Mouse (Mus musculus) intestine, postnatal 0 days (tissue): ENCODE measurements around the gene Fam81a. TPM values are rescaled to one million over a fixed set of nuclear protein-coding genes. Genes with fewer than 3 reads are reported as not detected.

Experiments used
- ATAC-seq: fragments of 200-750 bp; cut with Nextera tagmentation; 2 replicates; pipeline ENCODE4 v1.8.0; 2017; ENCODE audit warnings: mild to moderate bottlenecking, moderate TSS enrichment, moderate library complexity
- H3K27ac ChIP-seq: fragments of 300-500 bp; sonication (generic); 2 replicates; pipeline ENCODE4 v1.5.1; 2014; ENCODE audit warnings: mild to moderate bottlenecking, low read depth, low read length, moderate library complexity
- H3K27me3 ChIP-seq: fragments of 300-500 bp; sonication (generic); replicated peaks from 2 replicates; pipeline ENCODE4 v1.6.1; 2014; ENCODE audit warnings: low read length, mixed read lengths; ENCODE audit not compliant: control insufficient read depth, insufficient read depth
- H3K36me3 ChIP-seq: fragments of 300-500 bp; sonication (generic); 2 replicates; pipeline ENCODE4 v1.6.1; 2014; ENCODE audit warnings: mild to moderate bottlenecking, moderate library complexity; ENCODE audit not compliant: control insufficient read depth, insufficient read depth
- H3K4me1 ChIP-seq: fragments of 300-500 bp; sonication (generic); replicated peaks from 2 replicates; pipeline ENCODE4 v1.6.1; 2014; ENCODE audit warnings: antibody characterized with exemption, low read length, mixed read lengths; ENCODE audit not compliant: control insufficient read depth, insufficient read depth
- H3K4me2 ChIP-seq: fragments of 300-500 bp; sonication (generic); replicated peaks from 2 replicates; pipeline ENCODE4 v1.6.1; 2014; ENCODE audit warnings: low read depth, mild to moderate bottlenecking, moderate library complexity
- H3K4me3 ChIP-seq: fragments of 300-500 bp; sonication (generic); 2 replicates; pipeline ENCODE4 v1.5.1; 2014; ENCODE audit warnings: low read depth, low read length
- H3K9ac ChIP-seq: fragments of 300-500 bp; sonication (generic); 2 replicates; pipeline ENCODE4 v1.6.1; 2014; ENCODE audit warnings: mild to moderate bottlenecking, low read depth, low read length
- H3K9me3 ChIP-seq: fragments of 300-500 bp; sonication (generic); 2 replicates; pipeline ENCODE4 v1.6.1; 2016; ENCODE audit warnings: mixed run types; ENCODE audit not compliant: control insufficient read depth
- CTCF ChIP-seq: sonication (generic); IDR thresholded peaks from 2 replicates; pipeline ENCODE4 v1.5.1; 2016; ENCODE audit warnings: low read depth, mild to moderate bottlenecking, control low read depth, antibody characterized with exemption, moderate library complexity
- WGBS: fragments of 180-500 bp; shearing (Covaris S2); extraction: QIAGEN DNeasy Blood & Tissue Kit; methylation state at CpG from one replicate; pipeline ENCODE4 v1.1.7; 2014; 5-methylcytosine and 5-hydroxymethylcytosine counted together
- polyA plus RNA-seq: library from polyadenylated mRNA; unstranded; fragments of >200 nt; fragmentation: Nextera tagmentation; extraction: Ambion mirVana; gene quantifications from 2 replicates; pipeline ENCODE4 v1.2.1, GENCODE M21; 2015

Gene Fam81a
- polyA plus RNA-seq, 1 experiment from 2014 or later = 0.83 TPM

- ATAC-seq = no peak
- Histone ChIP-seq H3K27me3 (no peaks in the 10 kb centered on the region), H3K27ac (no peak overlapping the region), H3K36me3 (no peaks in the 10 kb centered on the region), H3K4me3 (no peak overlapping the region), H3K4me2 (no peak overlapping the region), H3K9ac (no peak overlapping the region), H3K4me1 (no peaks in the 10 kb centered on the region), H3K9me3 (no peaks in the 10 kb centered on the region)
- no peak for TF ChIP-seq CTCF
- 85% methylated on average over 9 of the region's 9 CpGs for WGBS
These were observed 8.1 kb downstream of the Fam81a start for GRCm38 (mm10) chr9:70134215-70134614.

- no peak overlapping the region for H3K27ac ChIP-seq
- TF ChIP-seq CTCF = no peak
- H3K4me3 ChIP-seq = no peak overlapping the region
- H3K4me2 ChIP-seq = no peak overlapping the region
- no peak for ATAC-seq
- WGBS = 86% methylated on average over 5 of the region's 5 CpGs
- no peaks in the 10 kb centered on the region for H3K36me3 ChIP-seq
- no peaks in the 10 kb centered on the region for H3K9me3 ChIP-seq
- H3K4me1 ChIP-seq = no peaks in the 10 kb centered on the region
- no peak overlapping the region for H3K9ac ChIP-seq
- no peaks in the 10 kb centered on the region for H3K27me3 ChIP-seq
These were observed 11.6 kb downstream of the Fam81a start for GRCm38 (mm10) chr9:70130786-70131185.

- no peak overlapping the region for H3K27ac ChIP-seq
- H3K4me3 ChIP-seq = no peak overlapping the region
- H3K4me1 ChIP-seq = no peaks in the 10 kb centered on the region
- no peak for TF ChIP-seq CTCF
- peak overlapping the region; percentile 47 for H3K4me2 ChIP-seq
- ATAC-seq = no peak
- no peaks in the 10 kb centered on the region for H3K9me3 ChIP-seq
- 11% methylated on average over 10 of the region's 10 CpGs for WGBS
- no peaks in the 10 kb centered on the region for H3K36me3 ChIP-seq
- H3K9ac ChIP-seq = no peak overlapping the region
- H3K27me3 ChIP-seq = no peaks in the 10 kb centered on the region
These were observed 30.5 kb downstream of the Fam81a start for GRCm38 (mm10) chr9:70111869-70112286.

GRCm38 (mm10) chr9:70110871-70111270 is 31.5 kb downstream of the Fam81a start:
- no peak overlapping the region for H3K9ac ChIP-seq
- no peak for ATAC-seq
- no peak for TF ChIP-seq CTCF
- H3K4me3 ChIP-seq = no peak overlapping the region
- H3K9me3 ChIP-seq = no peaks in the 10 kb centered on the region
- no peak overlapping the region for H3K4me2 ChIP-seq
- 65% methylated on average over 7 of the region's 7 CpGs for WGBS
- H3K27me3 ChIP-seq = no peaks in the 10 kb centered on the region
- no peak overlapping the region for H3K27ac ChIP-seq
- no peaks in the 10 kb centered on the region for H3K36me3 ChIP-seq
- H3K4me1 ChIP-seq = no peaks in the 10 kb centered on the region

- Histone ChIP-seq H3K9ac (no peak overlapping the region), H3K4me3 (no peak overlapping the region), H3K36me3 (no peaks in the 10 kb centered on the region), H3K4me1 (no peaks in the 10 kb centered on the region), H3K27me3 (no peaks in the 10 kb centered on the region), H3K27ac (no peak overlapping the region), H3K9me3 (no peaks in the 10 kb centered on the region), H3K4me2 (no peak overlapping the region)
- peak; percentile 53; the same call in 1 of the 2 replicates for ATAC-seq
- 16% methylated on average over 3 of the region's 3 CpGs for WGBS
- TF ChIP-seq CTCF = peak; percentile 94
These were observed 33.1 kb downstream of the Fam81a start for GRCm38 (mm10) chr9:70109279-70109678.

GRCm38 (mm10) chr9:70108151-70108550 is 34.2 kb downstream of the Fam81a start:
- Histone ChIP-seq H3K27me3 (no peaks in the 10 kb centered on the region), H3K4me2 (no peak overlapping the region), H3K4me1 (no peaks in the 10 kb centered on the region), H3K9me3 (no peaks in the 10 kb centered on the region), H3K9ac (no peak overlapping the region), H3K27ac (no peak overlapping the region), H3K4me3 (no peak overlapping the region), H3K36me3 (no peaks in the 10 kb centered on the region)
- TF ChIP-seq CTCF = no peak
- no peak for ATAC-seq
- WGBS = 72% methylated on average over 5 of the region's 5 CpGs

- Histone ChIP-seq H3K9me3 (no peaks in the 10 kb centered on the region), H3K27me3 (no peaks in the 10 kb centered on the region), H3K4me2 (no peak overlapping the region), H3K4me3 (no peak overlapping the region), H3K27ac (no peak overlapping the region), H3K9ac (no peak overlapping the region), H3K36me3 (no peaks in the 10 kb centered on the region), H3K4me1 (no peaks in the 10 kb centered on the region)
- no peak for TF ChIP-seq CTCF
- WGBS = 50% methylated on average over 5 of the region's 5 CpGs
- no peak for ATAC-seq
These were observed 36.8 kb downstream of the Fam81a start for GRCm38 (mm10) chr9:70105573-70105972.
